Mouse (Mus musculus): ENCODE measurements around the gene Spon2. TPM values are rescaled to one million over a fixed set of nuclear protein-coding genes. Genes with fewer than 3 reads are reported as not detected.

Gene Spon2
- polyA plus RNA-seq, 1 experiment from 2014 or later = 21.7 TPM

- Histone ChIP-seq H3K9me3 (ENCODE audit: control insufficient read depth, low read length) (no peaks in the 10 kb centered on the region), H3K4me1 (ENCODE audit: control insufficient read depth, insufficient read depth, low read length) (no peaks in the 10 kb centered on the region), H3K4me2 (ENCODE audit: low read depth, low read length) (no peak overlapping the region), H3K27ac (replicated peaks; ENCODE audit: low read depth, low read length) (no peak overlapping the region), H3K27me3 (replicated peaks; ENCODE audit: control insufficient read depth, insufficient read depth, low read length) (no peaks in the 10 kb centered on the region), H3K4me3 (ENCODE audit: low read depth, low read length) (no peak overlapping the region), H3K36me3 (ENCODE audit: control insufficient read depth, insufficient read depth, low read length) (no peaks in the 10 kb centered on the region), H3K9ac (ENCODE audit: low read depth, low read length) (no peak overlapping the region)
- DNase-seq (ENCODE audit: low spot score) (no peak), ATAC-seq (ENCODE audit: low read depth) (no peak)
- 57% methylated on average over 13 of the region's 13 CpGs for WGBS
Measured at GRCm38 (mm10) chr5:33201697-33202096, 16.6 kb downstream of the Spon2 start.

GRCm38 (mm10) chr5:33200071-33200470 is 18.2 kb downstream of the Spon2 start:
- no peaks in the 10 kb centered on the region for H3K27me3 ChIP-seq (replicated peaks; ENCODE audit: control insufficient read depth, insufficient read depth, low read length)

GRCm38 (mm10) chr5:33195246-33195852 is 22.9 kb downstream of the Spon2 start:
- Histone ChIP-seq H3K9ac (ENCODE audit: low read depth, low read length) (no peak overlapping the region), H3K27me3 (replicated peaks; ENCODE audit: control insufficient read depth, insufficient read depth, low read length) (0 out of 2 replicates have a peak, but pooled peaks cover 4% of the 10 kb centered on the region), H3K4me2 (ENCODE audit: low read depth, low read length) (no peak overlapping the region), H3K4me3 (ENCODE audit: low read depth, low read length) (no peak overlapping the region), H3K9me3 (ENCODE audit: control insufficient read depth, low read length) (no peaks in the 10 kb centered on the region), H3K4me1 (ENCODE audit: control insufficient read depth, insufficient read depth, low read length) (no peaks in the 10 kb centered on the region), H3K27ac (replicated peaks; ENCODE audit: low read depth, low read length) (no peak overlapping the region), H3K36me3 (ENCODE audit: control insufficient read depth, insufficient read depth, low read length) (no peaks in the 10 kb centered on the region)
- WGBS = 53% methylated on average over 9 of the region's 9 CpGs
- DNase-seq (ENCODE audit: low spot score) (peak; percentile 66), ATAC-seq (ENCODE audit: low read depth) (no peak)

More at GRCm38 (mm10) chr5:33200071-33200470, 18.2 kb downstream of the Spon2 start:
- Histone ChIP-seq H3K4me1 (ENCODE audit: control insufficient read depth, insufficient read depth, low read length) (no peaks in the 10 kb centered on the region), H3K4me3 (ENCODE audit: low read depth, low read length) (no peak overlapping the region), H3K27ac (replicated peaks; ENCODE audit: low read depth, low read length) (no peak overlapping the region), H3K9me3 (ENCODE audit: control insufficient read depth, low read length) (no peaks in the 10 kb centered on the region), H3K9ac (ENCODE audit: low read depth, low read length) (no peak overlapping the region), H3K4me2 (ENCODE audit: low read depth, low read length) (no peak overlapping the region), H3K36me3 (ENCODE audit: control insufficient read depth, insufficient read depth, low read length) (no peaks in the 10 kb centered on the region)
- DNase-seq (ENCODE audit: low spot score) (no peak), ATAC-seq (ENCODE audit: low read depth) (no peak)
- WGBS = 38% methylated on average over 1 of the region's 1 CpGs

GRCm38 (mm10) chr5:33193567-33193966 is 24.7 kb downstream of the Spon2 start:
- WGBS = 38% methylated on average over 7 of the region's 7 CpGs
- DNase-seq (ENCODE audit: low spot score) = no peak
- Histone ChIP-seq H3K9ac (ENCODE audit: low read depth, low read length) (no peak overlapping the region), H3K4me2 (ENCODE audit: low read depth, low read length) (no peak overlapping the region), H3K4me3 (ENCODE audit: low read depth, low read length) (no peak overlapping the region), H3K27ac (replicated peaks; ENCODE audit: low read depth, low read length) (no peak overlapping the region), H3K4me1 (ENCODE audit: control insufficient read depth, insufficient read depth, low read length) (no peaks in the 10 kb centered on the region), H3K36me3 (ENCODE audit: control insufficient read depth, insufficient read depth, low read length) (no peaks in the 10 kb centered on the region), H3K9me3 (ENCODE audit: control insufficient read depth, low read length) (no peaks in the 10 kb centered on the region), H3K27me3 (replicated peaks; ENCODE audit: control insufficient read depth, insufficient read depth, low read length) (0 out of 2 replicates have a peak, but pooled peaks cover 4% of the 10 kb centered on the region)
- ATAC-seq (ENCODE audit: low read depth) = no peak

Other genes starting within 250 kb of the Spon2 start
- 395 and 410 TPM in 2 replicates for gene Ywhah, start 199.6 kb downstream of the Spon2 start, polyA plus RNA-seq (2014; fragmentation: Nextera tagmentation; extraction: Ambion mirVana)
- gene Slc5a1, start 114.2 kb downstream of the Spon2 start, polyA plus RNA-seq (2014; fragmentation: Nextera tagmentation; extraction: Ambion mirVana) = 0.30 and 0.89 TPM in 2 replicates
- 290 and 337 TPM in 2 replicates for gene Ctbp1, start 56.5 kb upstream of the Spon2 start, polyA plus RNA-seq (2014; fragmentation: Nextera tagmentation; extraction: Ambion mirVana)
- gene Maea, start 117.1 kb upstream of the Spon2 start, polyA plus RNA-seq (2014; fragmentation: Nextera tagmentation; extraction: Ambion mirVana) = 123 and 136 TPM in 2 replicates
- gene Uvssa, start 160.1 kb upstream of the Spon2 start, polyA plus RNA-seq (2014; fragmentation: Nextera tagmentation; extraction: Ambion mirVana) = 7.1 and 9.0 TPM in 2 replicates
- gene Nkx1-1, start 215.5 kb upstream of the Spon2 start, polyA plus RNA-seq (2014; fragmentation: Nextera tagmentation; extraction: Ambion mirVana) = not detected in 2 replicates